Mouse (Mus musculus): Measurements from ENCODE around the gene Miga2. TPM values are rescaled to one million over a fixed set of nuclear protein-coding genes. Genes with fewer than 3 reads are reported as not detected.

The Miga2 gene
- polyA plus RNA-seq, 1 experiment from 2014 or later, result 25.0 TPM

GRCm38 (mm10) chr2:30336174-30336915 lies 27.7 kb upstream of the Miga2 start:
- no peak overlapping the region for H3K9ac ChIP-seq (ENCODE audit: low read depth, low read length)
- no peaks in the 10 kb centered on the region for H3K9me3 ChIP-seq (ENCODE audit: control insufficient read depth, low read length)
- no peak for ATAC-seq (ENCODE audit: low FRiP score, low TSS enrichment)
- H3K27ac ChIP-seq (ENCODE audit: low read depth, low read length), result no peak overlapping the region
- no peak overlapping the region for H3K4me3 ChIP-seq (ENCODE audit: low read length)
- H3K27me3 ChIP-seq (ENCODE audit: control insufficient read depth, insufficient read depth, low read length), result no peaks in the 10 kb centered on the region
- WGBS, result 89% methylated on average over 16 of the region's 16 CpGs
- H3K36me3 ChIP-seq (ENCODE audit: control insufficient read depth, insufficient read depth, low read length), result peaks cover 94% of the 10 kb centered on the region
- H3K4me2 ChIP-seq (replicated peaks; ENCODE audit: low read depth, low read length), result no peak overlapping the region
- H3K4me1 ChIP-seq (ENCODE audit: control insufficient read depth, insufficient read depth, low read length), result no peaks in the 10 kb centered on the region

- no peaks in the 10 kb centered on the region for H3K4me1 ChIP-seq (ENCODE audit: control insufficient read depth, insufficient read depth, low read length)
- H3K27ac ChIP-seq (ENCODE audit: low read depth, low read length), result no peak overlapping the region
- H3K4me2 ChIP-seq (replicated peaks; ENCODE audit: low read depth, low read length), result no peak overlapping the region
- 86% methylated on average over 12 of the region's 12 CpGs for WGBS
- no peaks in the 10 kb centered on the region for H3K9me3 ChIP-seq (ENCODE audit: control insufficient read depth, low read length)
- no peaks in the 10 kb centered on the region for H3K27me3 ChIP-seq (ENCODE audit: control insufficient read depth, insufficient read depth, low read length)
- no peak overlapping the region for H3K9ac ChIP-seq (ENCODE audit: low read depth, low read length)
- H3K4me3 ChIP-seq (ENCODE audit: low read length), result no peak overlapping the region
- ATAC-seq (ENCODE audit: low FRiP score, low TSS enrichment), result no peak
- H3K36me3 ChIP-seq (ENCODE audit: control insufficient read depth, insufficient read depth, low read length), result peaks cover 95% of the 10 kb centered on the region
These were observed 26.9 kb upstream of the Miga2 start for GRCm38 (mm10) chr2:30337179-30337578.

- ATAC-seq (ENCODE audit: low FRiP score, low TSS enrichment), result no peak
- H3K4me3 ChIP-seq (ENCODE audit: low read length), result no peak overlapping the region
- 98% methylated on average over 3 of the region's 3 CpGs for WGBS
These were observed 22.0 kb upstream of the Miga2 start for GRCm38 (mm10) chr2:30342061-30342460.

GRCm38 (mm10) chr2:30342544-30342943 lies 21.5 kb upstream of the Miga2 start:
- no peak overlapping the region for H3K9ac ChIP-seq (ENCODE audit: low read depth, low read length)
- no peaks in the 10 kb centered on the region for H3K4me1 ChIP-seq (ENCODE audit: control insufficient read depth, insufficient read depth, low read length)
- no peak overlapping the region for H3K27ac ChIP-seq (ENCODE audit: low read depth, low read length)
- H3K4me2 ChIP-seq (replicated peaks; ENCODE audit: low read depth, low read length), result no peak overlapping the region
- no peak overlapping the region for H3K4me3 ChIP-seq (ENCODE audit: low read length)
- peaks cover 91% of the 10 kb centered on the region for H3K36me3 ChIP-seq (ENCODE audit: control insufficient read depth, insufficient read depth, low read length)
- no peaks in the 10 kb centered on the region for H3K9me3 ChIP-seq (ENCODE audit: control insufficient read depth, low read length)
- 93% methylated on average over 7 of the region's 7 CpGs for WGBS
- no peaks in the 10 kb centered on the region for H3K27me3 ChIP-seq (ENCODE audit: control insufficient read depth, insufficient read depth, low read length)
- no peak for ATAC-seq (ENCODE audit: low FRiP score, low TSS enrichment)

More at GRCm38 (mm10) chr2:30342061-30342460, 22.0 kb upstream of the Miga2 start:
- no peaks in the 10 kb centered on the region for H3K9me3 ChIP-seq (ENCODE audit: control insufficient read depth, low read length)
- no peak overlapping the region for H3K9ac ChIP-seq (ENCODE audit: low read depth, low read length)
- no peaks in the 10 kb centered on the region for H3K27me3 ChIP-seq (ENCODE audit: control insufficient read depth, insufficient read depth, low read length)
- H3K27ac ChIP-seq (ENCODE audit: low read depth, low read length), result no peak overlapping the region
- no peak overlapping the region for H3K4me2 ChIP-seq (replicated peaks; ENCODE audit: low read depth, low read length)
- peaks cover 93% of the 10 kb centered on the region for H3K36me3 ChIP-seq (ENCODE audit: control insufficient read depth, insufficient read depth, low read length)
- H3K4me1 ChIP-seq (ENCODE audit: control insufficient read depth, insufficient read depth, low read length), result no peaks in the 10 kb centered on the region

- H3K9ac ChIP-seq (ENCODE audit: low read depth, low read length), result 0 out of 2 replicates have a peak overlapping the region, but pooled peaks have one; percentile 19
- 74% methylated on average over 14 of the region's 14 CpGs for WGBS
- H3K9me3 ChIP-seq (ENCODE audit: control insufficient read depth, low read length), result no peaks in the 10 kb centered on the region
- no peaks in the 10 kb centered on the region for H3K4me1 ChIP-seq (ENCODE audit: control insufficient read depth, insufficient read depth, low read length)
- H3K4me3 ChIP-seq (ENCODE audit: low read length), result no peak overlapping the region
- no peak overlapping the region for H3K27ac ChIP-seq (ENCODE audit: low read depth, low read length)
- ATAC-seq (ENCODE audit: low FRiP score, low TSS enrichment), result no peak
- H3K36me3 ChIP-seq (ENCODE audit: control insufficient read depth, insufficient read depth, low read length), result peaks cover 93% of the 10 kb centered on the region
- H3K27me3 ChIP-seq (ENCODE audit: control insufficient read depth, insufficient read depth, low read length), result no peaks in the 10 kb centered on the region
- H3K4me2 ChIP-seq (replicated peaks; ENCODE audit: low read depth, low read length), result no peak overlapping the region
These were observed 20.4 kb upstream of the Miga2 start for GRCm38 (mm10) chr2:30343601-30344137.

GRCm38 (mm10) chr2:30345971-30346676 lies 17.9 kb upstream of the Miga2 start:
- Histone ChIP-seq H3K27ac (ENCODE audit: low read depth, low read length) (no peak overlapping the region), H3K9me3 (ENCODE audit: control insufficient read depth, low read length) (no peaks in the 10 kb centered on the region), H3K36me3 (ENCODE audit: control insufficient read depth, insufficient read depth, low read length) (peaks cover 88% of the 10 kb centered on the region), H3K27me3 (ENCODE audit: control insufficient read depth, insufficient read depth, low read length) (no peaks in the 10 kb centered on the region), H3K4me3 (ENCODE audit: low read length) (no peak overlapping the region), H3K4me2 (replicated peaks; ENCODE audit: low read depth, low read length) (no peak overlapping the region), H3K4me1 (ENCODE audit: control insufficient read depth, insufficient read depth, low read length) (no peaks in the 10 kb centered on the region), H3K9ac (ENCODE audit: low read depth, low read length) (no peak overlapping the region)
- ATAC-seq (ENCODE audit: low FRiP score, low TSS enrichment), result no peak
- 90% methylated on average over 7 of the region's 7 CpGs for WGBS

GRCm38 (mm10) chr2:30349196-30349595 lies 14.8 kb upstream of the Miga2 start:
- no peak overlapping the region for H3K4me3 ChIP-seq (ENCODE audit: low read length)

GRCm38 (mm10) chr2:30351149-30351548 lies 12.9 kb upstream of the Miga2 start:
- 86% methylated on average over 2 of the region's 2 CpGs for WGBS
- Histone ChIP-seq H3K27ac (ENCODE audit: low read depth, low read length) (no peak overlapping the region), H3K27me3 (ENCODE audit: control insufficient read depth, insufficient read depth, low read length) (no peaks in the 10 kb centered on the region), H3K4me1 (ENCODE audit: control insufficient read depth, insufficient read depth, low read length) (no peaks in the 10 kb centered on the region), H3K9me3 (ENCODE audit: control insufficient read depth, low read length) (no peaks in the 10 kb centered on the region), H3K4me2 (replicated peaks; ENCODE audit: low read depth, low read length) (no peak overlapping the region), H3K36me3 (ENCODE audit: control insufficient read depth, insufficient read depth, low read length) (peaks cover 55% of the 10 kb centered on the region), H3K4me3 (ENCODE audit: low read length) (no peak overlapping the region), H3K9ac (ENCODE audit: low read depth, low read length) (no peak overlapping the region)
- no peak for ATAC-seq (ENCODE audit: low FRiP score, low TSS enrichment)

More at GRCm38 (mm10) chr2:30349196-30349595, 14.8 kb upstream of the Miga2 start:
- ATAC-seq (ENCODE audit: low FRiP score, low TSS enrichment), result no peak
- H3K4me2 ChIP-seq (replicated peaks; ENCODE audit: low read depth, low read length), result no peak overlapping the region
- H3K27me3 ChIP-seq (ENCODE audit: control insufficient read depth, insufficient read depth, low read length), result no peaks in the 10 kb centered on the region
- no peak overlapping the region for H3K27ac ChIP-seq (ENCODE audit: low read depth, low read length)
- H3K9ac ChIP-seq (ENCODE audit: low read depth, low read length), result no peak overlapping the region
- H3K4me1 ChIP-seq (ENCODE audit: control insufficient read depth, insufficient read depth, low read length), result no peaks in the 10 kb centered on the region
- H3K36me3 ChIP-seq (ENCODE audit: control insufficient read depth, insufficient read depth, low read length), result peaks cover 71% of the 10 kb centered on the region
- WGBS, result 89% methylated on average over 6 of the region's 6 CpGs
- H3K9me3 ChIP-seq (ENCODE audit: control insufficient read depth, low read length), result no peaks in the 10 kb centered on the region

- Histone ChIP-seq H3K9ac (ENCODE audit: low read depth, low read length) (no peak overlapping the region), H3K9me3 (ENCODE audit: control insufficient read depth, low read length) (no peaks in the 10 kb centered on the region), H3K4me2 (replicated peaks; ENCODE audit: low read depth, low read length) (no peak overlapping the region), H3K27me3 (ENCODE audit: control insufficient read depth, insufficient read depth, low read length) (no peaks in the 10 kb centered on the region), H3K36me3 (ENCODE audit: control insufficient read depth, insufficient read depth, low read length) (peaks cover 16% of the 10 kb centered on the region), H3K27ac (ENCODE audit: low read depth, low read length) (no peak overlapping the region), H3K4me1 (ENCODE audit: control insufficient read depth, insufficient read depth, low read length) (peaks cover 20% of the 10 kb centered on the region), H3K4me3 (ENCODE audit: low read length) (no peak overlapping the region)
- 69% methylated on average over 4 of the region's 4 CpGs for WGBS
- ATAC-seq (ENCODE audit: low FRiP score, low TSS enrichment), result no peak
These were observed 8.2 kb upstream of the Miga2 start for GRCm38 (mm10) chr2:30355861-30356260.
